ENCODE assay signal across 8 mouse cellular contexts in the genomic region with DNA sequence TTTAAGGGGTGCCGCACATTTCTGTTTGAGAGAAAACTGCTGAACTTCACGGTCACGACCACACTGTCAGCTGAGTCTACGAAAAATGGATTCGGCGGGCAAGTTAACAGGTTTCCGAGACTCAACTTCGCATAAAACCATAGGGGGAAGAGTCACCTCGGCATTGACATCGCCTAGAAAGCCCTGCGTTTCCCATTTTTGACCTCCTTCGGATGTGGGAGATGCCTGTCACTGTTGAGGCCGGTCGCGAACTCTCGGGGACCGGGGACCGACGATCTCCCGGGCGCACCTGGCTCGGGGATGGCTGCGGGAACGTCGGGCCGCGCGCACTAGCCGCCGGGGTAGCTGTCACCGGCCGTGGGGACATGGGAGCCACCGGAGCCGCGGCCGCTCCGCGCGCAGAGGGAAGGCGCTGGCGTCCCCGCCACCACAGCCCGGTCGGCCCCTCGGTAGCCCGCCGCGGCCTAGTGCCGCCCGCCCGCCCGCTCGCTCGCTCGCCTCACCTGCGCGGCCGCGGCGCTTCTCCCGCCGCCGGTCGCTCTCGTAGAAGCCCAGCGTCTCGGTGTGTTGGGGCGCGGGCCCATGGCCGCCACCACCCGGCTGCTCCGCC. TPM values are rescaled to one million over a fixed set of nuclear protein-coding genes. Genes with fewer than 3 reads are reported as not detected.
DNase-seq lines count a peak whose midpoint lies in the region; ATAC-seq and TF ChIP-seq lines count a peak whose summit lies in the region.

No protein-coding gene starts in this region.

- no peaks in the 10 kb centered on the region for H3K36me3 ChIP-seq in heart, embryonic 10.5 days

- peak overlapping the region; percentile 97 for H3K27ac ChIP-seq in cerebellum, adult 2 months (ENCODE audit: insufficient read depth, low read length)
- peak overlapping the region; percentile 98 for H3K27ac ChIP-seq in heart, embryonic 10.5 days

- DNase-seq in cerebellum, adult 2 months, result no peak
- no peak for DNase-seq in cerebellum, adult 11-12 months
- peak; percentile 53 to 57 for DNase-seq in B cell, adult 2 months
- peak; percentile 47 for DNase-seq in embryo, embryonic 10.5 days (ENCODE audit: low spot score)
- peak; percentile 76 for DNase-seq in heart, embryonic 10.5 days (ENCODE audit: low spot score)
- peak; percentile 10 to 51 for DNase-seq in kidney, postnatal 25 days
- peak; percentile 46 to 82 for DNase-seq in spleen, postnatal 4 days (ENCODE audit: low spot score in 2 of 2)

- no peaks in the 10 kb centered on the region for H3K9me3 ChIP-seq in heart, embryonic 10.5 days

- WGBS in cerebellum, adult 2 months, result 0% methylated on average over 67 of the region's 72 CpGs
- WGBS in heart, embryonic 10.5 days, result under 1% methylated on average over 47 of the region's 72 CpGs

- H3K4me3 ChIP-seq in cerebellum, adult 2 months (replicated peaks; ENCODE audit: insufficient read depth, low read depth, low read length), result peak overlapping the region; percentile 85
- H3K4me3 ChIP-seq in heart, embryonic 10.5 days, result peak overlapping the region; percentile 83

- TF ChIP-seq CTCF in cerebellum, adult 2 months (IDR thresholded peaks at IDR 0.05; ENCODE audit: borderline replicate concordance, insufficient read depth, low read depth, low read length), result no peak

- H3K27me3 ChIP-seq in cerebellum, adult 2 months (ENCODE audit: control insufficient read depth, insufficient read depth, low read length), result no peaks in the 10 kb centered on the region
- H3K27me3 ChIP-seq in heart, embryonic 10.5 days (ENCODE audit: insufficient read depth, poor library complexity, severe bottlenecking), result no peaks in the 10 kb centered on the region

- ATAC-seq in megakaryocyte, adult 5-6 weeks (ENCODE audit: poor library complexity, severe bottlenecking), result 0 out of 2 replicates have a peak, but pooled peaks have one; percentile 4

- H3K4me1 ChIP-seq in cerebellum, adult 2 months (ENCODE audit: control insufficient read depth, insufficient read depth, low read length), result peaks cover 9% of the 10 kb centered on the region; the same call in 1 of the 2 replicates
- H3K4me1 ChIP-seq in heart, embryonic 10.5 days, result peaks cover 25% of the 10 kb centered on the region

- TF ChIP-seq POLR2A in cerebellum, adult 2 months (IDR thresholded peaks at IDR 0.05; ENCODE audit: borderline replicate concordance, insufficient read depth, low read length), result no peak

RNA-seq across cellular contexts. Expression of a gene that starts 0.4 kb away (rescaled TPM):
- 79.6 and 86.3 TPM in 2 replicates for polyA plus RNA-seq in cerebellum, adult 2 months (2012; rRNA removed)
- polyA plus RNA-seq in heart, embryonic 10.5 days (2016; fragmentation: Nextera tagmentation; extraction: Ambion mirVana), result 25.8 and 29.1 TPM in 2 replicates
- 30.1 and 31.8 TPM in 2 replicates for total RNA-seq in megakaryocyte, adult 5-6 weeks (2015)
- total RNA-seq in megakaryocyte, adult 5-6 weeks (2017), result 34.5 and 44.2 TPM in 2 replicates

Comparison
In these comparisons a context has a peak if more than half of its experiments do, and no peak if none do; other contexts are left out.
1. DNase-seq: peak in B cell, adult 2 months (2 of 2), embryo, embryonic 10.5 days (single experiment), heart, embryonic 10.5 days (single experiment), kidney, postnatal 25 days (2 of 2) and spleen, postnatal 4 days (2 of 2); none in cerebellum, adult 2 months (0 of 2) and cerebellum, adult 11-12 months (single experiment).